Mouse (Mus musculus) liver, embryonic 16.5 days (tissue): ENCODE measurements around the gene Ddn. TPM values are rescaled to one million over a fixed set of nuclear protein-coding genes. Genes with fewer than 3 reads are reported as not detected.
"Not testable (repeated sequence)": the region's sequence is repeated elsewhere in the genome, so short reads cannot be mapped to it uniquely, and the experiment has no call there.

Experiments used
- ATAC-seq: fragments of 200-750 bp; cut with Nextera tagmentation; 2 replicates; pipeline ENCODE4 v1.8.0; 2017; ENCODE audit warnings: low read depth, mild to moderate bottlenecking, moderate number of reproducible peaks, moderate library complexity
- H3K27ac ChIP-seq: fragments of 300-500 bp; sonication (generic); 2 replicates; pipeline ENCODE4 v1.5.1; 2014; ENCODE audit warnings: mild to moderate bottlenecking, low read length
- H3K27me3 ChIP-seq: fragments of 300-500 bp; sonication (generic); 2 replicates; pipeline ENCODE4 v1.6.1; 2014; ENCODE audit warnings: low read depth, low read length, mixed read lengths; ENCODE audit not compliant: control insufficient read depth, insufficient read depth
- H3K36me3 ChIP-seq: fragments of 300-500 bp; sonication (generic); 2 replicates; pipeline ENCODE4 v1.6.1; 2014; ENCODE audit warnings: mild to moderate bottlenecking; ENCODE audit not compliant: control insufficient read depth, insufficient read depth
- H3K4me1 ChIP-seq: fragments of 300-500 bp; sonication (generic); 2 replicates; pipeline ENCODE4 v1.6.1; 2014; ENCODE audit warnings: low read depth, low read length, mixed read lengths; ENCODE audit not compliant: control insufficient read depth
- H3K4me2 ChIP-seq: fragments of 300-500 bp; sonication (generic); 2 replicates; pipeline ENCODE4 v1.6.1; 2014; ENCODE audit warnings: low read depth, low read length, mixed read lengths
- H3K4me3 ChIP-seq: fragments of 300-500 bp; sonication (generic); 2 replicates; pipeline ENCODE4 v1.5.1; 2014; ENCODE audit warnings: low read depth, mild to moderate bottlenecking, low read length
- H3K9ac ChIP-seq: fragments of 300-500 bp; sonication (generic); 2 replicates; pipeline ENCODE4 v1.6.1; 2014; ENCODE audit warnings: low read depth, low read length
- H3K9me3 ChIP-seq: fragments of 300-500 bp; sonication (generic); replicated peaks from 2 replicates; pipeline ENCODE4 v1.6.1; 2016; ENCODE audit warnings: low read length; ENCODE audit not compliant: control insufficient read depth
- WGBS: fragments of 180-500 bp; shearing (Covaris S2); extraction: QIAGEN DNeasy Blood & Tissue Kit; methylation state at CpG from one replicate; pipeline ENCODE4 v1.1.7; 2014; ENCODE audit not compliant: insufficient replicate concordance; 5-methylcytosine and 5-hydroxymethylcytosine counted together
- polyA plus RNA-seq: library from polyadenylated mRNA; unstranded; fragments of >200 nt; fragmentation: Nextera tagmentation; extraction: Ambion mirVana; gene quantifications from 2 replicates; pipeline ENCODE4 v1.2.1, GENCODE M21; 2015

Gene Ddn
- polyA plus RNA-seq, 1 experiment from 2014 or later, result not detected

GRCm38 (mm10) chr15:98821403-98821802, 12.1 kb upstream of the Ddn start:
- no peak overlapping the region for H3K27ac ChIP-seq
- H3K4me3 ChIP-seq, result no peak overlapping the region
- H3K4me2 ChIP-seq, result no peak overlapping the region
- 58% methylated on average over 10 of the region's 10 CpGs for WGBS
- no peak for ATAC-seq
- no peak overlapping the region for H3K9ac ChIP-seq
- no peaks in the 10 kb centered on the region for H3K9me3 ChIP-seq
- H3K4me1 ChIP-seq, result peaks cover 6% of the 10 kb centered on the region
- H3K27me3 ChIP-seq, result no peaks in the 10 kb centered on the region
- H3K36me3 ChIP-seq, result peaks cover 43% of the 10 kb centered on the region

DNA sequence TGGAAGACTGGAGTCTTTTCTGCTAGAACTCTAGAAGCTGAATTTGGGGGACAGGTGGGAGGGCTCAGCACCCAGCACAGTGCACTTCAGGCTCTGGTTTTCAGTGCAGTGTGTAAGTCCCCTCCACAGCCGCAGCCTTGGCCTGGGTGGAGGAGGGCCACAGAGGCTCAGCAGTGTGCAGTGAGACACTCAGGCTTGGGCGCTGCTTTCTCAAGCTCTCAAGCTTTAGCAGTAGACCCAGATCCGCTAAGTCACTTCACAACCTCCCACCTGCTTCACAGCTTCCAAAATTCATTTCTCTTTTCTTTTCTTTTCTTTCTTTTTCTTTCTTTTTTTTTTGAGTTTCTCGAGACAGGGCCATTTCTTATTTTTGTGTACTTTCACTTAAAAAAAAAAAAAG, 11.6 kb upstream of the Ddn start:
- no peak for ATAC-seq
- Histone ChIP-seq H3K9ac (no peak overlapping the region), H3K4me3 (no peak overlapping the region), H3K36me3 (peaks cover 46% of the 10 kb centered on the region), H3K9me3 (no peaks in the 10 kb centered on the region), H3K27ac (no peak overlapping the region), H3K27me3 (no peaks in the 10 kb centered on the region), H3K4me2 (no peak overlapping the region), H3K4me1 (peaks cover 4% of the 10 kb centered on the region; the same call in 1 of the 2 replicates)
- WGBS, result 82% methylated on average over 4 of the region's 4 CpGs

DNA sequence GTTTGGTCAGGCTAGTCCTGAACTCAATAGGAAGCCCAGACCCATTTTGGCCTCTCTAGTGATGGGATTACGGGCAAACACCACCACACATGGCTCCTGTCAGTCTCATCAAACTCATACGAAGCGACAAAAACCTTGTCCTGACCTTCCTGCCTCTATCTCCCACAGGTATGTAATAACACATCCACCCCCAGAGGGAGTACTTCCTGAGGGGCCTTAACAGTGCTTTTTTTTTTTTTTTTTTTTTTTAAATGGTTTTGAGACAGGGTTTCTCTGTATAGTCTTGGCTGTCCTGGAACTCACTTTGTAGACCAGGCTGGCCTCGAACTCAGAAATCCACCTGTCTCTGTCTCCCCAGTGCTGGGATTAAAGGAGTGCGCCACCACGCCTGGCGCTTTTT, 8.9 kb upstream of the Ddn start:
- peaks cover 48% of the 10 kb centered on the region for H3K36me3 ChIP-seq
- no peaks in the 10 kb centered on the region for H3K4me1 ChIP-seq
- no peak overlapping the region for H3K4me2 ChIP-seq
- whole genome bisulfite sequencing, result 88% methylated on average over 7 of the region's 7 CpGs
- no peak overlapping the region for H3K4me3 ChIP-seq
- H3K27me3 ChIP-seq, result no peaks in the 10 kb centered on the region
- H3K9ac ChIP-seq, result no peak overlapping the region
- no peak overlapping the region for H3K27ac ChIP-seq
- H3K9me3 ChIP-seq, result no peaks in the 10 kb centered on the region
- ATAC-seq, result no peak

- 75% methylated on average over 20 of the region's 20 CpGs for WGBS
- H3K36me3 ChIP-seq, result peaks cover 45% of the 10 kb centered on the region
- ATAC-seq, result no peak
Measured at GRCm38 (mm10) chr15:98812741-98813424, 3.6 kb upstream of the Ddn start.

GRCm38 (mm10) chr15:98810212-98810611, 922 bp upstream of the Ddn start:
- ATAC-seq, H3K4me2 ChIP-seq, H3K4me3 ChIP-seq, H3K27ac ChIP-seq, H3K9me3 ChIP-seq, H3K9ac ChIP-seq: not testable (repeated sequence)
- Histone ChIP-seq H3K4me1 (peaks cover 25% of the 10 kb centered on the region), H3K36me3 (peaks cover 31% of the 10 kb centered on the region), H3K27me3 (peaks cover 48% of the 10 kb centered on the region)
- 59% methylated on average over 6 of the region's 6 CpGs for WGBS

More at GRCm38 (mm10) chr15:98812741-98813424, 3.6 kb upstream of the Ddn start:
- no peak overlapping the region for H3K27ac ChIP-seq
- no peak overlapping the region for H3K9ac ChIP-seq
- peaks cover 22% of the 10 kb centered on the region for H3K27me3 ChIP-seq
- no peak overlapping the region for H3K4me3 ChIP-seq
- H3K9me3 ChIP-seq, result no peaks in the 10 kb centered on the region
- H3K4me2 ChIP-seq, result no peak overlapping the region
- H3K4me1 ChIP-seq, result peaks cover 1% of the 10 kb centered on the region

DNA sequence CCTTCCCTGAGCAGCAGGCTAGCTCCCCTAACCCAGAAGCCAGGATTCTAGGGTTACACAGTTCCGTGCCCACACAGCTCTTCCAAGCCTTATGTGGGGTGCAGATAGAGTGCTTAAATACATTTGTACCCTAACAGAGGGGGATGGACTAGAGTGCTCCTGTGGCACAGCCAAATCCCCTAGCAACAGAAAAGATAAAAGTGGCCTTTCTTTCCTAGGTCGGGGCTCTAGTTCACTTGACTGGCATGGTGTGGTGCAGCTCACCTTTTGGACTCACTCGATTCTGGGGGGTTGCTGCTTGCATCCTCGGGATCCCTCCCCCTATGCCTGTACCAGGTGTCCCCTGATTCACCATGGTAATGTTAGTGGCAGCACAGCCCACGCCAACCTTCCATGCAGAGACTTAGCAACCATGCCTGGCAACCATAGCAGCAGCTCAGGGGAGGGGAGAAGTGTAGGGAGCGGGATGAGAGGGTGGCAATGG, 597 bp downstream of the Ddn start:
- Histone ChIP-seq H3K4me1 (peaks cover 28% of the 10 kb centered on the region), H3K9me3 (no peaks in the 10 kb centered on the region), H3K27me3 (peaks cover 64% of the 10 kb centered on the region), H3K9ac (no peak overlapping the region), H3K36me3 (peaks cover 19% of the 10 kb centered on the region), H3K4me3 (no peak overlapping the region), H3K27ac (no peak overlapping the region), H3K4me2 (no peak overlapping the region)
- WGBS, result 12% methylated on average over 6 of the region's 6 CpGs
- ATAC-seq, result no peak

GRCm38 (mm10) chr15:98807895-98808650, 1.2 kb downstream of the Ddn start:
- ATAC-seq, result no peak
- H3K4me3 ChIP-seq, result peak overlapping the region; percentile 35
- H3K4me2 ChIP-seq, result peak overlapping the region; percentile 39
- H3K9ac ChIP-seq, result no peak overlapping the region
- peaks cover 28% of the 10 kb centered on the region for H3K4me1 ChIP-seq
- H3K27me3 ChIP-seq, result peaks cover 70% of the 10 kb centered on the region
- WGBS, result 2% methylated on average over 34 of the region's 34 CpGs
- H3K36me3 ChIP-seq, result peaks cover 13% of the 10 kb centered on the region
- no peak overlapping the region for H3K27ac ChIP-seq
- no peaks in the 10 kb centered on the region for H3K9me3 ChIP-seq

DNA sequence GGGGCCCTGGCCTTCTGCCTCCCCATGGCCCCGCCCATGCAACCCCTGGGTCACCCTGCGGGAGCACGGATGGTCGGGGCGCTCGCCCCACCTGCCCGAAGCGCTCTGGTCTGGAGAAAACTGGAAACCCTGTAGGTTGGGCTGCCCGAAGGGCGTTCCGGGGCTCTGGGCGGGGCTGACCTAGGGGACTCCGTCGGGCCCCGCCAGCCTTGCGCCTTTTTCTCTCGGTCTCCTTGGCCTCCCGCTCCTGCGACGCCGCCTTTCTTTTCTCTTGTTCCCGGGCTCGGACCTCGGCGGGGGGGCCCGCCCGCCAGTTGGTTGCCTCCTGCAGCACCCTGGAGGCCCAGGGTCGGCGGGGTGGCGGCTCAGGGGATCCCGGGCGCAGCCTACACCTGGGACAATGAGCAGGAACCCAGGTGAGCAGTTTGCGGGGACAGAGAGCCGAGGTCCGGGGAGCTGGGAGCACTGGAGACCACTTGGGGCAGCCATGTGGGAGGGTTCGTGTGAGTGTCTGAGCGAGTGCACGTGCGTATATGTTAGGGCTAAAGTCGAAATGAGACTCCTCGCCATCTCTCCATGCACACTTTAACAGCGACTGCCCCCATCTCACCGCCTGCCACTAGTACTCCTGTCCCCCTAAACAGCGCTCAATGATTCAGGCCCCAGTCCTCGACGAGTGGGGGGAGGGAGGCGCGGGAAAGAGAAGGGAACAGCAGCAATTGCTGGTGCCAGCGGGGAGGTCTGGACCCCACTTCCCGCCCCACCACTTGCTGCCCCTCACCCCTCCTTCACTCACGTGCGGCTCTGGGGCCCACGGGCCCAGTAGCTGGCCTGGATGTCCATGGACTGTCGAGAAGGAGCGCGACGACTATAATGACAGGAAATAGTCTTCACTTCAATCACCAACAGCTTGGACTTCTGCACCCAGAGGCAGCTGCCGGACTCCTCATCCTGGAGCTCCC, 2.2 kb downstream of the Ddn start:
- 2% methylated on average over 58 of the region's 58 CpGs for WGBS
- Histone ChIP-seq H3K9ac (0 out of 2 replicates have a peak overlapping the region, but pooled peaks have one; percentile 16), H3K36me3 (peaks cover 7% of the 10 kb centered on the region), H3K9me3 (no peaks in the 10 kb centered on the region), H3K4me2 (peak overlapping the region; percentile 56), H3K4me3 (peak overlapping the region; percentile 48), H3K27ac (no peak overlapping the region), H3K4me1 (peaks cover 28% of the 10 kb centered on the region), H3K27me3 (peaks cover 80% of the 10 kb centered on the region)
- peak; percentile 48; the same call in 1 of the 2 replicates for ATAC-seq
